Mouse (Mus musculus): ENCODE data around the gene Tfap4. TPM values are rescaled to one million over a fixed set of nuclear protein-coding genes. Genes with fewer than 3 reads are reported as not detected.
"Not testable (repeated sequence)": the region's sequence is repeated elsewhere in the genome, so short reads cannot be mapped to it uniquely, and the experiment has no call there.

The Tfap4 gene
- polyA plus RNA-seq, 1 experiment from 2014 or later: 16.6 TPM

- peaks cover 23% of the 10 kb centered on the region for H3K36me3 ChIP-seq (ENCODE audit: control insufficient read depth, insufficient read depth, low read length)
- H3K9me3 ChIP-seq (ENCODE audit: control insufficient read depth, low read length): no peaks in the 10 kb centered on the region
- H3K27ac ChIP-seq (replicated peaks; ENCODE audit: low read depth, low read length): 0 out of 2 replicates have a peak overlapping the region, but pooled peaks have one; percentile 16
- H3K4me2 ChIP-seq (ENCODE audit: low read depth, low read length): peak overlapping the region; percentile 56
- peak overlapping the region; percentile 44 for H3K4me3 ChIP-seq (ENCODE audit: low read depth, low read length)
- ATAC-seq (ENCODE audit: low read depth): no peak
- no peaks in the 10 kb centered on the region for H3K27me3 ChIP-seq (replicated peaks; ENCODE audit: control insufficient read depth, insufficient read depth, low read length)
- 0 out of 2 replicates have a peak, but pooled peaks cover 5% of the 10 kb centered on the region for H3K4me1 ChIP-seq (ENCODE audit: control insufficient read depth, insufficient read depth, low read length)
- WGBS: 48% methylated on average over 7 of the region's 7 CpGs
- peak overlapping the region; percentile 30 for H3K9ac ChIP-seq (ENCODE audit: low read depth, low read length)
- no peak for DNase-seq (ENCODE audit: low spot score)
These were observed 17.3 kb downstream of the Tfap4 start for GRCm38 (mm10) chr16:4542236-4542774.

GRCm38 (mm10) chr16:4541501-4542198 lies 18.0 kb downstream of the Tfap4 start, which contains the start of gene Srl:
Gene Srl, minus strand, starts transcription at chr16:4541816.
- DNase-seq (ENCODE audit: low spot score): peak; percentile 100
- peak within 1 kb of the TSS; percentile 59 for H3K9ac ChIP-seq (ENCODE audit: low read depth, low read length)
- ATAC-seq (ENCODE audit: low read depth): peak; percentile 97
- 0 out of 2 replicates have a peak, but pooled peaks cover 5% of the 10 kb centered on the region for H3K4me1 ChIP-seq (ENCODE audit: control insufficient read depth, insufficient read depth, low read length)
- H3K27ac ChIP-seq (replicated peaks; ENCODE audit: low read depth, low read length): 0 out of 2 replicates have a peak within 1 kb of the TSS, but pooled peaks have one; percentile 16
- WGBS: 2% methylated on average over 33 of the region's 43 CpGs
- H3K36me3 ChIP-seq (ENCODE audit: control insufficient read depth, insufficient read depth, low read length): peaks cover 16% of the 10 kb centered on the region
- H3K4me3 ChIP-seq (ENCODE audit: low read depth, low read length): peak within 1 kb of the TSS; percentile 44
- H3K27me3 ChIP-seq (replicated peaks; ENCODE audit: control insufficient read depth, insufficient read depth, low read length): no peaks in the 10 kb centered on the region
- H3K9me3 ChIP-seq (ENCODE audit: control insufficient read depth, low read length): no peaks in the 10 kb centered on the region
- peak within 1 kb of the TSS; percentile 56 for H3K4me2 ChIP-seq (ENCODE audit: low read depth, low read length)

- 54% methylated on average over 4 of the region's 4 CpGs for WGBS
- no peaks in the 10 kb centered on the region for H3K9me3 ChIP-seq (ENCODE audit: control insufficient read depth, low read length)
- no peak for DNase-seq (ENCODE audit: low spot score)
- ATAC-seq (ENCODE audit: low read depth): no peak
- peak overlapping the region; percentile 44 for H3K4me3 ChIP-seq (ENCODE audit: low read depth, low read length)
- peak overlapping the region; percentile 59; the same call in 1 of the 2 replicates for H3K9ac ChIP-seq (ENCODE audit: low read depth, low read length)
- H3K27ac ChIP-seq (replicated peaks; ENCODE audit: low read depth, low read length): no peak overlapping the region
- peak overlapping the region; percentile 56 for H3K4me2 ChIP-seq (ENCODE audit: low read depth, low read length)
- H3K36me3 ChIP-seq (ENCODE audit: control insufficient read depth, insufficient read depth, low read length): peaks cover 14% of the 10 kb centered on the region
- H3K27me3 ChIP-seq (replicated peaks; ENCODE audit: control insufficient read depth, insufficient read depth, low read length): no peaks in the 10 kb centered on the region
- 0 out of 2 replicates have a peak, but pooled peaks cover 5% of the 10 kb centered on the region for H3K4me1 ChIP-seq (ENCODE audit: control insufficient read depth, insufficient read depth, low read length)
These were observed 18.6 kb downstream of the Tfap4 start for GRCm38 (mm10) chr16:4541033-4541432.

GRCm38 (mm10) chr16:4540064-4540775 lies 19.4 kb downstream of the Tfap4 start:
- H3K9ac ChIP-seq (ENCODE audit: low read depth, low read length): no peak overlapping the region
- H3K4me2 ChIP-seq (ENCODE audit: low read depth, low read length): no peak overlapping the region
- no peak for ATAC-seq (ENCODE audit: low read depth)
- H3K4me1 ChIP-seq (ENCODE audit: control insufficient read depth, insufficient read depth, low read length): 0 out of 2 replicates have a peak, but pooled peaks cover 5% of the 10 kb centered on the region
- WGBS: 78% methylated on average over 12 of the region's 12 CpGs
- no peak overlapping the region for H3K27ac ChIP-seq (replicated peaks; ENCODE audit: low read depth, low read length)
- H3K9me3 ChIP-seq (ENCODE audit: control insufficient read depth, low read length): no peaks in the 10 kb centered on the region
- DNase-seq (ENCODE audit: low spot score): no peak
- peaks cover 6% of the 10 kb centered on the region for H3K36me3 ChIP-seq (ENCODE audit: control insufficient read depth, insufficient read depth, low read length)
- no peaks in the 10 kb centered on the region for H3K27me3 ChIP-seq (replicated peaks; ENCODE audit: control insufficient read depth, insufficient read depth, low read length)
- H3K4me3 ChIP-seq (ENCODE audit: low read depth, low read length): no peak overlapping the region

- no peak for ATAC-seq (ENCODE audit: low read depth)
- H3K9me3 ChIP-seq (ENCODE audit: control insufficient read depth, low read length): no peaks in the 10 kb centered on the region
- H3K27me3 ChIP-seq (replicated peaks; ENCODE audit: control insufficient read depth, insufficient read depth, low read length): no peaks in the 10 kb centered on the region
- H3K36me3 ChIP-seq (ENCODE audit: control insufficient read depth, insufficient read depth, low read length): no peaks in the 10 kb centered on the region
- H3K4me2 ChIP-seq (ENCODE audit: low read depth, low read length): no peak overlapping the region
- DNase-seq (ENCODE audit: low spot score): no peak
- no peak overlapping the region for H3K4me3 ChIP-seq (ENCODE audit: low read depth, low read length)
- H3K9ac ChIP-seq (ENCODE audit: low read depth, low read length): no peak overlapping the region
- H3K27ac ChIP-seq (replicated peaks; ENCODE audit: low read depth, low read length): 0 out of 2 replicates have a peak overlapping the region, but pooled peaks have one; percentile 21
- 78% methylated on average over 4 of the region's 4 CpGs for WGBS
- H3K4me1 ChIP-seq (ENCODE audit: control insufficient read depth, insufficient read depth, low read length): 0 out of 2 replicates have a peak, but pooled peaks cover 5% of the 10 kb centered on the region
These were observed 20.1 kb downstream of the Tfap4 start for GRCm38 (mm10) chr16:4539521-4539920.

GRCm38 (mm10) chr16:4537616-4538358 lies 21.9 kb downstream of the Tfap4 start:
- Histone ChIP-seq H3K4me3 (ENCODE audit: low read depth, low read length) (no peak overlapping the region), H3K27me3 (replicated peaks; ENCODE audit: control insufficient read depth, insufficient read depth, low read length) (no peaks in the 10 kb centered on the region), H3K9me3 (ENCODE audit: control insufficient read depth, low read length) (no peaks in the 10 kb centered on the region), H3K36me3 (ENCODE audit: control insufficient read depth, insufficient read depth, low read length) (no peaks in the 10 kb centered on the region), H3K9ac (ENCODE audit: low read depth, low read length) (no peak overlapping the region; the same call in 1 of the 2 replicates), H3K4me1 (ENCODE audit: control insufficient read depth, insufficient read depth, low read length) (0 out of 2 replicates have a peak, but pooled peaks cover 5% of the 10 kb centered on the region), H3K27ac (replicated peaks; ENCODE audit: low read depth, low read length) (peak overlapping the region; percentile 24; the same call in 1 of the 2 replicates), H3K4me2 (ENCODE audit: low read depth, low read length) (no peak overlapping the region)
- DNase-seq (ENCODE audit: low spot score) (peak; percentile 71), ATAC-seq (ENCODE audit: low read depth) (0 out of 2 replicates have a peak, but pooled peaks have one; percentile 0)
- WGBS: 44% methylated on average over 3 of the region's 3 CpGs

GRCm38 (mm10) chr16:4527373-4527772 lies 32.3 kb downstream of the Tfap4 start:
- not testable (repeated sequence) for H3K36me3 ChIP-seq (ENCODE audit: control insufficient read depth, insufficient read depth, low read length); ATAC-seq (ENCODE audit: low read depth); H3K9ac ChIP-seq (ENCODE audit: low read depth, low read length); H3K9me3 ChIP-seq (ENCODE audit: control insufficient read depth, low read length); H3K4me3 ChIP-seq (ENCODE audit: low read depth, low read length); H3K27me3 ChIP-seq (replicated peaks; ENCODE audit: control insufficient read depth, insufficient read depth, low read length); H3K4me2 ChIP-seq (ENCODE audit: low read depth, low read length); H3K27ac ChIP-seq (replicated peaks; ENCODE audit: low read depth, low read length); H3K4me1 ChIP-seq (ENCODE audit: control insufficient read depth, insufficient read depth, low read length); DNase-seq (ENCODE audit: low spot score)
- 93% methylated on average over 12 of the region's 12 CpGs for WGBS

Data from embryonic facial prominence, embryonic 14.5 days (tissue).